Mouse (Mus musculus): Measurements from ENCODE around the gene Nbeal1.

DNA sequence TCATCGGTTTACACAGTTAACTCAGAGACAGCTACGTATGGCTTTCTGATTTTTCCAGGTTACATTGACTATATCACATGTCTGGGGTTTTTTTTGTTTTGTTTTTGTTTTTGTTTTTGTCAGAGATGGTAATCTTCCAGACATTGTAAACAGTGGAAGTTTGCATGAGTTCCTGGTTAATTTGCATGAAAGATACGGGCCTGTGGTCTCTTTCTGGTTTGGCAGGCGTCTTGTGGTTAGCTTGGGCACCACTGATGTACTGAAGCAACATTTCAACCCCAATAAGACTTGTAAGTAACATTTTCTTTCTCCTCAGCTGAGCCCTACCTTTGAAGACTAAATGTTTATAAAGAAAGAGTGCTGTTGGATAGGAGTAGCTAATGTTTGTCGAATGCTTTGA is 172.4 kb downstream of the Nbeal1 start:
- TF ChIP-seq FLI1 (IDR thresholded peaks at IDR 0.05; ENCODE audit: low read length) (no peak), GATA1 (IDR thresholded peaks at IDR 0.05; ENCODE audit: borderline replicate concordance, low read length) (no peak)

Data from megakaryocyte, embryonic 14.5 days (primary cell).